Mouse (Mus musculus) lung, postnatal 0 days (tissue): ENCODE results near the gene A830005F24Rik.

ENCODE experiments used
- CTCF ChIP-seq: IDR thresholded peaks from 2 replicates; pipeline ENCODE4 v1.5.1; 2016; ENCODE audit warnings: antibody characterized with exemption, mild to moderate bottlenecking
- EP300 ChIP-seq: IDR thresholded peaks from 2 replicates; pipeline ENCODE4 v1.6.1; 2016; ENCODE audit warnings: antibody characterized with exemption, mild to moderate bottlenecking, control low read depth

DNA sequence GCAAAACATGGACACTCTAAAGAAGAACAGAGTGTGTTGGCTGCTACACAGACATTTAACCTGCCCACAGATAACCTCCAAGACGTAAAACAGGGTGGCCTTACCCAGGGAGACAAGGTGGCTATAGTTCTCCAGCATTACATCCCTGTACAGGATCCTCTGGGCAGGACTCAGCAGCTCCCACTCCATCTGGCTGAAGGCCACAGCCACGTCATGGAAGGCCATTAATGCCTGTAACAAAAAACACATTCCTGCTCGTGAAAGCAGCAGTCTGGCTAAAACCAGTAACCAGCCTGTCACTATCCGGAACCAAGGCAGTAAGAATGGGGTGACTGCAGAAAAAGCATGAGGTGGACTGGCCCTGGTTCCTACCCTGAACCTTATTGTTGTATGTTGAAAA, 14.7 kb upstream of the A830005F24Rik start:
- TF ChIP-seq CTCF (no peak), EP300 (no peak)
